Mouse (Mus musculus): ENCODE measurements around the gene Zfp618.

The Zfp618 gene

GRCm38 (mm10) chr4:62999321-62999720, 33.9 kb downstream of the Zfp618 start:
- no peak for DNase-seq (ENCODE audit: low read depth, low spot score)

GRCm38 (mm10) chr4:62999916-63000315, 34.5 kb downstream of the Zfp618 start:
- no peak for DNase-seq (ENCODE audit: low read depth, low spot score)

- no peak for DNase-seq (ENCODE audit: low read depth, low spot score)
Observed at GRCm38 (mm10) chr4:63000316-63001055, 35.1 kb downstream of the Zfp618 start.

GRCm38 (mm10) chr4:63002386-63002785, 37.0 kb downstream of the Zfp618 start:
- DNase-seq (ENCODE audit: low read depth, low spot score) = no peak

- DNase-seq (ENCODE audit: low read depth, low spot score) = no peak
Observed at GRCm38 (mm10) chr4:63004519-63004918, 39.1 kb downstream of the Zfp618 start.

GRCm38 (mm10) chr4:63005446-63006185, 40.2 kb downstream of the Zfp618 start:
- DNase-seq (ENCODE audit: low read depth, low spot score) = no peak

GRCm38 (mm10) chr4:63006198-63007155, 41.1 kb downstream of the Zfp618 start:
- DNase-seq (ENCODE audit: low read depth, low spot score) = no peak

- no peak for DNase-seq (ENCODE audit: low read depth, low spot score)
Observed at GRCm38 (mm10) chr4:63008206-63008605, 42.8 kb downstream of the Zfp618 start.

GRCm38 (mm10) chr4:63008822-63009221, 43.4 kb downstream of the Zfp618 start:
- no peak for DNase-seq (ENCODE audit: low read depth, low spot score)

- no peak for DNase-seq (ENCODE audit: low read depth, low spot score)
Observed at GRCm38 (mm10) chr4:63009821-63010220, 44.4 kb downstream of the Zfp618 start.

- DNase-seq (ENCODE audit: low read depth, low spot score) = no peak
Observed at GRCm38 (mm10) chr4:63010226-63010625, 44.9 kb downstream of the Zfp618 start.

GRCm38 (mm10) chr4:63018616-63019015, 53.2 kb downstream of the Zfp618 start:
- no peak for DNase-seq (ENCODE audit: low read depth, low spot score)

- no peak for DNase-seq (ENCODE audit: low read depth, low spot score)
Observed at GRCm38 (mm10) chr4:63019428-63019858, 54.1 kb downstream of the Zfp618 start.

GRCm38 (mm10) chr4:63021034-63021700, 55.8 kb downstream of the Zfp618 start:
- no peak for DNase-seq (ENCODE audit: low read depth, low spot score)

- DNase-seq (ENCODE audit: low read depth, low spot score) = no peak
Observed at GRCm38 (mm10) chr4:63023465-63023864, 58.1 kb downstream of the Zfp618 start.

- no peak for DNase-seq (ENCODE audit: low read depth, low spot score)
Observed at GRCm38 (mm10) chr4:63024098-63024497, 58.7 kb downstream of the Zfp618 start.

- no peak for DNase-seq (ENCODE audit: low read depth, low spot score)
Observed at GRCm38 (mm10) chr4:63024734-63025256, 59.4 kb downstream of the Zfp618 start.

GRCm38 (mm10) chr4:63025306-63025705, 59.9 kb downstream of the Zfp618 start:
- DNase-seq (ENCODE audit: low read depth, low spot score) = no peak

- no peak for DNase-seq (ENCODE audit: low read depth, low spot score)
Observed at GRCm38 (mm10) chr4:63026286-63026685, 60.9 kb downstream of the Zfp618 start.

GRCm38 (mm10) chr4:63027451-63027850, 62.1 kb downstream of the Zfp618 start:
- DNase-seq (ENCODE audit: low read depth, low spot score) = no peak

GRCm38 (mm10) chr4:63030157-63030556, 64.8 kb downstream of the Zfp618 start:
- DNase-seq (ENCODE audit: low read depth, low spot score) = no peak

Measured in mesoderm, embryonic 11.5 days (tissue).